ENCODE assay signal across 17 mouse cellular contexts in genomic region chr11:4835436-4835835, GRCm38 (mm10).
"Had no signal": no experiment of that assay in that cellular context is flagged by ENCODE, and none has a peak within 500 bp of the region (broad histone marks: within the 10 kb centered on the region; RNA-seq: fewer than 3 reads in every experiment).

No protein-coding gene starts in this region.

- H3K4me3 ChIP-seq: left cerebral cortex, adult 2 months; limb, embryonic 10.5 days; midbrain, embryonic 13.5 days; myocyte; neural tube, embryonic 15.5 days had no signal

- H3K4me2 ChIP-seq: midbrain, embryonic 13.5 days; neural tube, embryonic 15.5 days had no signal

- DNase-seq: kidney, adult 11 months; kidney, postnatal 10 days; kidney, postnatal 4 days; lung, adult 2 months; lung, postnatal 36 days; right cerebral cortex, adult 18-20 months; right cerebral cortex, postnatal 4 days; spleen, adult 18-20 months; thymus, adult 18-20 months; thymus, postnatal 14 days had no signal

- H3K9me3 ChIP-seq: limb, embryonic 10.5 days; midbrain, embryonic 13.5 days; neural tube, embryonic 15.5 days had no signal

- H3K9ac ChIP-seq: liver, embryonic 14.5 days; midbrain, embryonic 13.5 days; neural tube, embryonic 15.5 days had no signal

- ATAC-seq: lung, postnatal 0 days; midbrain, embryonic 13.5 days had no signal

- H3K27me3 ChIP-seq: midbrain, embryonic 13.5 days; neural tube, embryonic 15.5 days had no signal

- H3K36me3 ChIP-seq: limb, embryonic 10.5 days; midbrain, embryonic 13.5 days; neural tube, embryonic 15.5 days had no signal

- H3K27ac ChIP-seq: left cerebral cortex, adult 2 months; limb, embryonic 10.5 days; liver, embryonic 14.5 days; midbrain, embryonic 13.5 days; neural tube, embryonic 15.5 days had no signal

- H3K4me1 ChIP-seq: limb, embryonic 10.5 days had no signal
